Mouse (Mus musculus): ENCODE measurements at regions not wholly inside any gene's neighbourhood (a gene's known extent, or its start where the extent isn't known, plus 50 kb on each side); places are given as distances from the start of the nearest gene placed in this dataset.

DNA sequence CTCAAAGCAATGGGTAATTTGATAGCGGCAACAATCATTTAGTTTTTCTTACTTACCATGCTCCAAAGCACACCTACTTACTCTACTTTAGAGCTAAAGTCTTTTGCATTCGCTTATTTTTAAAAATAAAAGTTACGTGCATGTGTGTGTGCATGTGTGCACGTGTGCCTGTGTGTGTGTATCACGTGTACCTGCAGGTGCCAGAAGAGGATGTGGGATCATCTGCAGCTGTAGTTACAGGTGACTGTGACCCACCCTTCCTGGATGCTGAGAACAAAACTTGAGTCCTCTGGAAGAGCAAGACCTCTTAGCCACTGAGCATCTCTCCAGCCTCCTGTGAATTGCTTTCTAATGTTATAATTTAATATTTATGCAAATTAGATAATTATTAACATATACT is 52.0 kb upstream of the Jazf1 start:
- no peak for TF ChIP-seq CTCF (IDR thresholded peaks at IDR 0.05; ENCODE audit: control insufficient read depth, insufficient read depth, insufficient read length)
- TF ChIP-seq MYOD1 (IDR thresholded peaks at IDR 0.05; ENCODE audit: control insufficient read depth, insufficient read length, low read depth): no peak
- no peak for TF ChIP-seq USF1 (IDR thresholded peaks at IDR 0.05; ENCODE audit: low read depth)
- no peak for TF ChIP-seq FOSL1 (IDR thresholded peaks at IDR 0.05; ENCODE audit: insufficient read depth, low read length, poor library complexity, severe bottlenecking)
- TF ChIP-seq MAX (IDR thresholded peaks at IDR 0.05): no peak
